Mouse (Mus musculus) bone marrow, adult 2 months (tissue): ENCODE results near the gene Crygc. TPM values are rescaled to one million over a fixed set of nuclear protein-coding genes. Genes with fewer than 3 reads are reported as not detected.
"Not testable (repeated sequence)": the region's sequence is repeated elsewhere in the genome, so short reads cannot be mapped to it uniquely, and the experiment has no call there.

ENCODE experiments used
- H3K27ac ChIP-seq: fragments of 200-500 bp; 2 replicates; pipeline ENCODE4 v1.5.1; 2012; ENCODE audit warnings: low read depth, mild to moderate bottlenecking, control low read depth, inconsistent platforms, low read length; ENCODE audit not compliant: control insufficient read depth, poor library complexity, insufficient read depth
- H3K4me1 ChIP-seq: fragments of 200-500 bp; 2 replicates; pipeline ENCODE4 v1.6.1; 2011; ENCODE audit warnings: low read length; ENCODE audit not compliant: control insufficient read depth, insufficient read depth
- H3K4me3 ChIP-seq: fragments of 200-500 bp; replicated peaks from 2 replicates; pipeline ENCODE3; 2011; ENCODE audit warnings: mild to moderate bottlenecking, low read depth, low read length, control low read depth; ENCODE audit not compliant: control insufficient read depth
- CTCF ChIP-seq: fragments of 200-500 bp; IDR thresholded peaks from 2 replicates; pipeline ENCODE4 v1.5.1; 2011; ENCODE audit warnings: low read length, control low read depth; ENCODE audit not compliant: control insufficient read depth, insufficient read depth
- POLR2A ChIP-seq: fragments of 200-500 bp; IDR thresholded peaks from 2 replicates; pipeline ENCODE4 v1.6.1; 2011; ENCODE audit warnings: low read depth, mild to moderate bottlenecking, control low read depth, low read length, borderline replicate concordance; ENCODE audit not compliant: control insufficient read depth
- WGBS: fragments of 180-500 bp; shearing (Covaris S2); methylation state at CpG from one replicate; pipeline ENCODE4 v1.1.7; 2018; 5-methylcytosine and 5-hydroxymethylcytosine counted together
- polyA plus RNA-seq: library from polyadenylated mRNA; stranded (reverse); fragments of >200 nt; gene quantifications from 2 replicates; pipeline ENCODE4 v1.2.4, GENCODE M21; 2011; ENCODE audit warnings: low replicate concordance; ENCODE audit not compliant: missing spikeins, insufficient read depth, insufficient read length

Crygc gene
- polyA plus RNA-seq, 1 experiment, result not detected

DNA sequence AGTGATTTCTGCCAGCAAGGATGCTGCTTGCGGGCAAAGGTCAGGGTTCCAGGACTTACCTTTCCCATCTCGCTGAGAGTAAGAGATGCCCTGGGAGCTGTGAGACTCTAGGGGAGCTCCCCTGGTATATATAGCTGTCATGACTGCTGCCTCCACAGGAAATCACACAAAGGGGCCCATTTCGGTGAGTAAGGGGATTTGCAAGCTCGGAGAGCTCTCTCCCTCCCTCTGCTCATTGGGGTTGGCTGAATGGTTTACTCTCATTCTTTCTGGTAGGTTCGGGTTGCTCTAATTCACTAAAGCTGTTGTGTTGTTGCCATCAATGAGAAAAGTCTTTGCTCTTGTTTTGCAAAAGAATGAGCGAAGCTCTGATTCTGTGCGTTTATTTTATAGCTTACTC, 8.7 kb upstream of the Crygc start, which contains the start of gene Crygb:
Gene Crygb, minus strand, starts transcription at position 101 of the 400 bp plus-strand sequence.
- no peak within 1 kb of the TSS for H3K27ac ChIP-seq
- 52% methylated on average over 7 of the region's 7 CpGs for WGBS
- no peak for TF ChIP-seq POLR2A
- TF ChIP-seq CTCF, result no peak
- no peaks in the 10 kb centered on the region for H3K4me1 ChIP-seq
- H3K4me3 ChIP-seq, result no peak within 1 kb of the TSS

DNA sequence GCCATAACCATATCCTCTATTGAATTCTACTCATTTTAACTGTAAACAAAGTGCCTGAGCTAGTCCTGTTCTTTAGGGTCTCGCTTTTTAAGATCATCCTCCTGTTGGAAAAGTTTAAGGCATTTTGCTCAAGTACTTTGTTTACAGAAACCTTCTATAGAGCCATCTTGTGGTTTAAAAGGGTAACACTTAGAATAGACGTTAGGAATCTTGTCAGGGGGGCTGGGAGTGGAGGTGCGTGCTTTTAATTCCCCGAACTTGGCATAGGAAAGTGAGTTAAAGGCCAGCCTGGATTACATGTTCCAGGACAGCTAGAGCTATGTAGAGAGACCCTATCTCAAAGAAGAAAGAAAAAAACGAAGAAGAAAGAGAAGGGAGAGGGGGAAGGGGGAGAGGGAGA, 2.1 kb upstream of the Crygc start:
- WGBS, result 24% methylated on average over 5 of the region's 5 CpGs
- Histone ChIP-seq H3K4me1 (no peaks in the 10 kb centered on the region), H3K4me3 (no peak overlapping the region), H3K27ac (no peak overlapping the region)
- TF ChIP-seq POLR2A (no peak), CTCF (no peak)

DNA sequence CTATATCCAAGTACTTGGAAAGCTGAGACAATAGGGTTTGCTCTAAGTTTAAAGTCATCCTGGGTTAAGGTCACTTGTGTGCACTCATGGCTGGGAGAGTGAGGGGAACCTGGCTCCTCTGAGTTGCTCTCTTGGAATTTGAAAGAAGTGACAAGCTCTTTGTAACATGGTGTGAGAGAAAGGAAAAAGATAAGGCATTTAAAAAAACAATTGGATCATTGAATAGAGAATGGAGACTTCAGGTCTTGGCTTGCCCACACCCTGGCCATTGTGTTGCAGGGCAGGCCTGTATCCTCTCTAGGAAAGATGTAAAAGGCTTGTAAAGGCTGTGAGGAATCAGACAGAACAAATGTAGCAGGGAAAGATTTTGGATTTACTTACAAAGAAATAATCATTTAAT, 5.6 kb downstream of the Crygc start:
- TF ChIP-seq CTCF (no peak), POLR2A (no peak)
- H3K4me3 ChIP-seq, result no peak overlapping the region
- no peak overlapping the region for H3K27ac ChIP-seq
- no peaks in the 10 kb centered on the region for H3K4me1 ChIP-seq

DNA sequence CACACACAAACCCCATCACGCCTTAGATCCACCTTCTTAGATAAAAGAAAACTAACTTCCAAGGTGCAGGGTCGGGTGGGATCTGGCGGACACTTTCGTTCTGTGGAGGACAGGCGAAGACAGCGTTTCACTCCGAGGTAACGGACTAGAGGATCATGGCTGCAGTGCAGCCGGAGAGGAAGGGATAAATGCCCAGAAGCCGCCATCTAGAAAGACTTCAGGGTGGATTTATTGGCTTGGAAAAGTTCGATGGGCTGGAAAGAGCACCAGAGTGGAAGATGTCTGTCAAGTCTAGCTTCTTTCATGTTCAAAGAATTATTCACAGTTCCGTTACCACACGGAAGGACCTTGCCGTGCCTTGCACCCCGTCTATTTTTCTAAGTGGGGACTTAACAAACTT, 9.3 kb downstream of the Crygc start:
- TF ChIP-seq POLR2A, result no peak
- no peak for TF ChIP-seq CTCF
- Histone ChIP-seq H3K4me1 (no peaks in the 10 kb centered on the region), H3K27ac (no peak overlapping the region), H3K4me3 (no peak overlapping the region)
- 90% methylated on average over 15 of the region's 15 CpGs for WGBS

DNA sequence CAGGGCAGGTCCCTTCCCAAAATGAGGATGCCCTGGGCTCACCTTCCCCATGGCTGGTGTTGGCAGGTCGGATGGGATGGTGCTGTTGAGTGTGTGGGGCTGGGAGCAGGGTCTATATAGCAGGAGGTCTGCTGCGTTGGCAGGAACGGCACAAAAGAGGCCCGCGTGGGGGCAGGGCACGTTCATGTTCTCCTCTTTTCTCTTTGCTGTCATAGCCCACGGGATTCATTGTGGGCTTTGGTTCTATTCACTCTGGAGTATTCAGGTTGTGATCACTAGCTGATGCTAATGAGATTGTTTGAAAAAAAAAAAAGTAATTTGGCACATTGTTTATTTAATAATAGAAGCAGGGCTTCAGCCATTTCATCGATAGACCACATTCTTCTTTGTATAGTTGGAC, 10.1 kb downstream of the Crygc start, which contains the start of gene Crygd:
Gene Crygd, minus strand, starts transcription at position 101 of the 400 bp plus-strand sequence.
- Histone ChIP-seq H3K4me1 (no peaks in the 10 kb centered on the region), H3K4me3 (no peak within 1 kb of the TSS), H3K27ac (no peak within 1 kb of the TSS)
- 84% methylated on average over 8 of the region's 8 CpGs for WGBS
- TF ChIP-seq CTCF (no peak), POLR2A (no peak)

DNA sequence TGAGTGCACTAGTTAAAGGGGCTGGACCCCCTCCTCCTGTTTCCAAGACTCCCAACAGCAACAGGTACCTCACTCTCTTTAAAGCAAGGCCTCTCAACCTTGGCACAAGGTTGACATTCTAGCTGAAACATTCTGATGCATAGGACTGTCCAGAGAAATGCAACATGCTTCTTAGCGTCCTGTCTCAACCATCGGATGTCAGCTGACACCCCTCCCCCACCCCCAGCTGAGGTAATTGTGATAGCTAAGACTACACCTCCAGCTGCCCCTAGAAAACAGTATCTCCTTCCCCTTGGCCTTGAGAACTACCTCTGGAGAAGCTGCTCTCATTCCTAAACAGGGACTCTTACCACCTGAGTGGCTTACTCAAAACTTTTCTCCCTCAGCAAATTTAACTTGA, 21.3 kb downstream of the Crygc start:
- no peaks in the 10 kb centered on the region for H3K4me1 ChIP-seq
- TF ChIP-seq POLR2A (no peak), CTCF (no peak)
- H3K27ac ChIP-seq, result no peak overlapping the region
- 66% methylated on average over 2 of the region's 2 CpGs for WGBS
- H3K4me3 ChIP-seq, result no peak overlapping the region

DNA sequence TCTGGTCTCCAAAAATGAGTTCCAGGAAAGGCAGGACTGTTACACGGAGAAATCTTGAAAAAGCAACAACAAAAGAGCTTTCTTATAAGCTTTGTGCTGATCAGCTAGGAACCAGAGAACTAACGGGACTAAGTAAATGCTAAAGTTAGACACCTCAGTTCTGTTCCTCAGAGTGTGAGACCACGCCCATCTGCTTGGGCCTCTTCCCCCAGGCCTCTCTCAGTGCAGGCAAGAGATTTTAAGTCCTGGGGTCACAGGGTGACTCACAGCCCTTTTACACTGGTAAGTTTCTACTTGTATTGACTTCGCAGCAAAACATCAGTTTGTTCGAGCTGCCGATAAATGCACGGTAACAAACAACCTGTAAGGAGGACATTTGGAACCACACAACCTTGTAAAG, 21.8 kb downstream of the Crygc start:
- Histone ChIP-seq H3K4me1 (no peaks in the 10 kb centered on the region), H3K4me3 (no peak overlapping the region), H3K27ac (no peak overlapping the region)
- 78% methylated on average over 7 of the region's 7 CpGs for WGBS
- no peak for TF ChIP-seq CTCF
- TF ChIP-seq POLR2A, result no peak

DNA sequence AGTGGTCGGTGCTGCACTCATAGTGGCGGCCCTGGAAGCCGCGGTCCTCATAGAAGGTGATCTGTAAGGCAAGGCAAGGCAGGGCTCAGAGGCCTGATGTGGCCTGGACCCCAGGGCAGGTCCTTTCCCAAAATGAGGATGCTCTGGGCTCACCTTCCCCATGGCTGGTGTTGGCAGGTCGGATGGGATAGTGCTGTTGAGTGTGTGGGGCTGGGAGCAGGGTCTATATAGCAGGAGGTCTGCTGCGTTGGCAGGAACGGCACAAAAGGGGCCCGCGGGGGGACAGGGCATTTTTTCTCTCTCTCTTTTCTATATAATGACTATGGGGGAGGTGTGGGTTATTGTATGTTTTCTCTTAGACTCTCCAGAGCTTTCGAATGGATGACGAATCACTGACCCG, 22.5 kb downstream of the Crygc start, which contains the start of gene Cryge:
Gene Cryge, minus strand, starts transcription at position 198 of the 400 bp plus-strand sequence.
- H3K27ac ChIP-seq, H3K4me1 ChIP-seq, H3K4me3 ChIP-seq: not testable (repeated sequence)
- 85% methylated on average over 12 of the region's 12 CpGs for WGBS

DNA sequence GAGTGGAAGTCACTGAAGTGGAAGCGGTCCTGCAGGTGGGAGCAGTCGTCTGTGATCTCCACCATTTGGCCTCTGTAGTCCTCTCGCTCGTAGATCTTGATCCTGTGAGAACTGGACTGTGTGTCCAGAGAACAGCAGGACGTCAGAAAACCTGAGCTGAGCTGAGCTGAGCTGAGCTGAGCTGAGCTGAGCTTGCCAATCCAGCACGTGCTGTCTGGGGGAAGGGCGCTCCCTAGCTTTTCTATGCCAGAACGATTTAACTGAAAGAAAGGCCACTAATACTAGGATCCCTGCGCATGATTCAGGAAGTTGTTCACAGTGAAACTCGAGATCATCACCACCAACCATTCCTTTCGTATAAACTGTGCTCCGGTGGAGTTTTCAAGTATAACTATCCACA, 24.7 kb downstream of the Crygc start:
- no peak overlapping the region for H3K27ac ChIP-seq
- no peak for TF ChIP-seq CTCF
- no peak for TF ChIP-seq POLR2A
- 67% methylated on average over 12 of the region's 12 CpGs for WGBS
- no peak overlapping the region for H3K4me3 ChIP-seq
- H3K4me1 ChIP-seq, result no peaks in the 10 kb centered on the region
